Mouse (Mus musculus): ENCODE results near the gene Rtkn.

DNA sequence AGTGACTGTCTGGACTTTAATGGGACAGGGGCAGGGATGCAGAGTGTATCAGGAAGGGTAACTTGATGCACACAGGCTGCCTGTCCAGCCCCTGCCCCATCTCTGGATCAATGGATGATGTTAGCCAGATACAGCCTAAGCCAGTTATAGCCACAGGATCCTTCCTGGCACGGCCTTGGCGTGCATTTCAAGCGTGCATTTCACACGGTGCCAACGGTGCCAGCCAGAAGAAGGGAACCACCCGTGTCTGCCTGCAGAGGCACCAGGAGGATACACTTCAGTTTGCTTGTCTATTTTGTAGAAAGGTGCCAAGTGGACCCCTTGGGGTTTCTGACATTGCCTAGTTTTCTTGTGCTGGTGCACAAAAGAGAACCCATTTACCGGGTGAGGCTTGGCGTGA lies 4.8 kb downstream of the Rtkn start:
- TF ChIP-seq CTCF (IDR thresholded peaks at IDR 0.05; ENCODE audit: borderline replicate concordance, insufficient read depth, low read length) (no peak), POLR2A (IDR thresholded peaks at IDR 0.05; ENCODE audit: low read depth, low read length) (no peak)

All from embryonic fibroblast, embryonic 13.5 days (primary cell).